Mouse (Mus musculus) yolk sac, embryonic 10.5 days (tissue): ENCODE measurements around the gene Cpm.
A peak's percentile ranks its signal among the peaks of the same experiment; 100 is the strongest.

Source experiments
- DNase-seq: peaks from one replicate; pipeline ENCODE4 v3.0.0-alpha.2; 2017; ENCODE audit warnings: low spot score

Gene Cpm

DNA sequence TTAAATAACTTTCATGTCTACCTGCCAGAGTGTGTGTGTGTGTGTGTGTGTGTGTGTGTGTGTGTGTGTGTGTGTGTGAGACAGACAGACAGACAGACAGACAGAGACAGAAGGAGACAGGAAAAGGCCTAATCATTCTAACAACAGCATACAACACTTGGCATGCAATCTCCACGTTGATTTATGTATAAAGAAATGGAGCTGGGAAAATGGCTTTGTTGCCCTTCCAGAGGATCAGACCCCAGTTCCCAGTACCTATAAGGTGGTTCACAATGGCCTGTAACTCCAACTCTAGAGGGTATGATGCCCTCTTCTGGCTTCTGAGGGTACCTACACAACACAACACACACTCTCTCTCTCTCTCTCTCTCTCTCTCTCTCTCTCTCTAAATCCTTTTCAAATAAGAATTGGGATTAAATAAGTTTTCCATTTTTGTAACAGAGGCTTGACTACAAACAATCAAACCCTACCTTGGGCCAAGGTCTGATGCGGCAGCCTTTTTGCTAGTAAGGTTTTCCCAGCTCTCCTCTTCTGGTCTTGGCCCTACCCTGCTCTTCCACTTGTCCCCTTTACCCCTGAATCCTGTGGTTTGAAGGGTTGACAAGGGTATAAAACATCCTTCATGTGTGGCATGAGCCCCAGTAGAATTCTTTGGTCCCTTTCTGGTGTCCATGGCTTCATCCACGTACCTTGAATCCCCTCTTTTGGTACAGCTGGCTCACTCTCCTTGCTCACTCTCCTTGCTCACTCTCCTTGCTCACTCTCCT, 6.7 kb downstream of the Cpm start:
- no peak for DNase-seq

DNA sequence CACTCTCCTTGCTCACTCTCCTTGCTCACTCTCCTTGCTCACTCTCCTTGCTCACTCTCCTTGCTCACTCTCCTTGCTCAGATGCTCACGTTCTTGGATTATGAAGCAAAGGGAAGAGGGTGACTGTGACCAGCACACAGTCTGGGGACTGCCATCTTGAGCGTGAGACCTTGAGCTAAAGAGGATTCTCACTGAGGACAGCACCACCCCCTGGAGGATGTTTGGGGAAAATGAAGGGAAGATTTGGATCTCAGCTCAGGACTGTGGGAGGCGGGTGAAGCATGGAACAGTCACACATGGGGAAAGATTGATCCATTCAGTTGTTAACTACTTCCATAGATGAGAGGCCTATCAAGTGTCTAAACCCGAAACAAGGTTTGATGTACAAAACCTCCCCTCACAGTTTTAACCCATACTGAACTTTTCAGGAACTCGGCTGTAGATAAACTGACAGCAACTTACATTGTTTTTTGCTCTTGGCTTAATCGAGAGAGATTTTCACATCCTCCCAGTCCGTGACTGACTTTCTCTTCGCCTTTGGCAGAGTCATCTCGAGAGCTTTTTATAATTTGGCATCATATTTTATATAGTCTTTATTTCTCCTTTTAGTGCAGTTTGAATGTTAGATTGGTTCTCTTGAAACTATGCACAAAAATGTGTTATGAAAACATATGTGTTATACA, 7.9 kb downstream of the Cpm start:
- no peak for DNase-seq

DNA sequence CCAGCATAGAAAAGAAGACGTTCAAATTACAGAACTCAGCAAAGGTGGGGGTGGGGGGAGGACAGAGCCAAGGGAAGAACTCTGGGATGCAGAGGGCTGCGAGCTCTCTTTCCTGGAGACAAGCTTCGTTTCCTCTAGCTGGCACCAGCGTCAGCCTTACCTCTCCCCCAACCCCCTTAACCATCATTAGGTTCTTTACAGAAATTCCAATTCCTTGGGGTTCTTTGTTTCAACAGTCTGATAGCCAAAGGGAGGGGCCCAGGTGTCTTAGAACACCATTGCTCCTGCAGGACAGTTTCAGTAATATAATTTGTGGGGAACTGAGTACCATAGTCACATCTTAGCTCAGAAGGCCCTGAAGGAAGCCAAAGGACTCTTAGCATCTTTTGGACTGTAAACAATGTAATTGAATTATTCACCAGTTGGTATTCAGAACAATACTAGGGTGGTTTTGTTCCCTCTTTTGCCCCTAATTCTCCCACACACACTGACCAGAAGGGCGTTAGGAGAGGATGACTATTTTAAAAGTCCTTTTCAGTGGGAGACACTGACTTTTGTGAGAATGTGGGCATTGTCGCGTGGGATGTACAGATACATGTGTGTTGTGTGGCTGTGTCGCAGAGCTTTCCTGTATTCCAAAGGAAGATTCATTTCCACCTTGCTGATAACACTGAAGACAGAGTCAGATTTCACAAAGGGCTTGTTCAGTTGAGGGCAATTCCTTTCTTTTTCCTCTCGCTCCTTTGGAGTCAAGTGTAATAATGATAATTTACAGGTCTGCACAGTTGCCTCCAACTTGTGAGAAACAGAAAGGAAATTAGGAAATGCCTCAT, 8.7 kb downstream of the Cpm start:
- no peak for DNase-seq

DNA sequence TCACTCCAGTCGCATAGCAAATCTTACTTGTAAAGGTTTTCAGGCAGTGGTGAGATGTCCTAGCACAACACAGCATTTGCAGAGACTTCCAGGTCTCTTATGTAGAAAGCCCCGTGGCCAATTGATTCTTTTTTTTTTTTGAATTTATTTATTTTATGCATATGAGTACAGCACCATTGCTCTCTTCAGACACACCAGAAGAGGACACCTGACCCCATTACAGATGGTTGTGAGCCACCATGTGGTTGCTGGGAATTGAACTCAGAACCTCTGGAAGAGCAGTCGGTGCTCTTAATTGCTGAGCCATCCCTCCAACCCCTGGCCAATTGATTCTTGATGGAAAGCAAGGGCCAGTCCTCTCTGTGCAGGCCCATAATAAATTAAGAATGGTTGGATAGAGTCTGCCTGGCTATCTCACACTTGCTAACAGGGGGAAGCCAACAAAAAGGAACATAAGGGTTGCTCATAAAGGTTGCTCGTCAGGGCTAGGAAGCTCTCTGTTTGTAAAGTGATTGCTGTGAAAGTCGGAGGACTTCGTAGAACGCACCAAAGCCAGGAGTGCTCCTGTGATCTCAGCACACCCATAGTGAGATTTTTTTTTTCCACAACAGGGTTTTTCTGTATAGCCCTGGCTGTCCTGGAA, 9.4 kb downstream of the Cpm start:
- no peak for DNase-seq

DNA sequence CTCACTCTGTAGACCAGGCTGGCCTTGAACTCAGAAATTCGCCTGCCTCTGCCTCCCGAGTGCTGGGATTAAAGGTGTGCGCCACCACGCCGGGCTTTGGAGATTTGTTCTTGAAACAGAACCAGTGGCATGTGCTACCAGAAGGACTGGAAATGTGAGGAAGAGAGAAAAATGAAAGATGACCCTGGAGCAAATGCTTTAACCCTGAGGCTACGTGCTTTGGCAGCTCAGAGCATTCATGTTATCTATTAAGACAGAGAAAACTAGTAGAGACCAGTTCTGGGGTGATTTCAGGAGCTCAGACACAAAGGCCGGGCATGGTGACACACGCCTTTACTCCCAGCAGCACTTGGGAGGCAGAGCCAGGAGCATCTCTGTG, 9.9 kb downstream of the Cpm start:
- DNase-seq, result no peak

DNA sequence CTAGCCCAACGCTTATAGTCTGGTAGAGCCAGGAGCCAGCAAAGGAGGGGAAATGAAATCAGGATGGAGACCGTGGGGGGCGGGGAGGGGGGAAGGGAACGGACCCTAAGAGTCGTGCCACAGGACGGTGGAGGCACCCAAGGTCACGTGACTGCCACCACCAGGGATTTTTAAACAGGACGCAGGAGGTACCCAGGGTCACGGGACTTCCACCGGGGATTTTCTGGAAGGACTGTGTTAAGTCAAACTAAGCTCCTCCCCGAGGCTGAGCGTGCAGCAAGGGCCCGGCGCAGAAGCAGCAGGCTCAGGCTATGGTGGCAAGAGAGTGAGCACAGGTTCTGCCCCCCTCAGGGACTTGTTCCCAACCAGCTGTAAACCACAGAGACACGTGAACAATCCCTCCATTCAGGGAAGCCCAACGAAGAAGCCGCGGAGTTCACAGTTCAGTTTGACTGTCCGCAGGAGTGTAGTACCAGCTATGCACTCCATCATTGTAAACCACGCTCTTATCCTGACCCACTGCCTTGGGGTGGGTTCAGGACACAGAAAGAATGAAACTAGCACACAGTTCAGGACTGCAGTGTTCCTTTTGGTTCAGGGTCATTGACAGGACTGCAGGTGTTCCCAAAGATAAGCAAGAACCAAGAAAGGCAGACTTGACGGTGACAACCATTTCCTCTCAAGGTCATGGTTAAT, 10.7 kb downstream of the Cpm start:
- DNase-seq, result peak; percentile 36

DNA sequence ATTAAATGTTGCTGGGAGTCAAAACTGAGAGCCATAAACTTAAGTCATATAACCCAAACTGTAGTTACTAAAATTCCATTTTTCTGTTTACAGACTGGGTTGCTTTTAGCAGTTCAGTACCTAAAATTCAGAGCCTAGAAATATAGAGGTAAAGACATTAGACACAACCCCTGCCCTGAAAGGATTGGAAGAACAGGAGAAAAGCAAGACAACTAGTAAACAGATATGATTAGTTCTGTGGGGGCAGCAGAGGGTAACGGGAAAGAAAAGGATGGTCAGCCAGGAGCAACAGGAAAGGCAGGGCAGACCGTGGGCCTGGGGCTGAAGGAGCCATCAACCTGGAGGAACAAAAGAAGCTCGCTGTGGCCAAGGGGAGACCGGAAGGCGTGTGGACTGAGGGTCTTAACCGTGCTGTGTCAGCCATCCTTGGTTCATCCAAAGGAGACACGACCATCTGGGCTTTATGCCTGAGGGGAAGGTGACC, 11.3 kb downstream of the Cpm start:
- no peak for DNase-seq

DNA sequence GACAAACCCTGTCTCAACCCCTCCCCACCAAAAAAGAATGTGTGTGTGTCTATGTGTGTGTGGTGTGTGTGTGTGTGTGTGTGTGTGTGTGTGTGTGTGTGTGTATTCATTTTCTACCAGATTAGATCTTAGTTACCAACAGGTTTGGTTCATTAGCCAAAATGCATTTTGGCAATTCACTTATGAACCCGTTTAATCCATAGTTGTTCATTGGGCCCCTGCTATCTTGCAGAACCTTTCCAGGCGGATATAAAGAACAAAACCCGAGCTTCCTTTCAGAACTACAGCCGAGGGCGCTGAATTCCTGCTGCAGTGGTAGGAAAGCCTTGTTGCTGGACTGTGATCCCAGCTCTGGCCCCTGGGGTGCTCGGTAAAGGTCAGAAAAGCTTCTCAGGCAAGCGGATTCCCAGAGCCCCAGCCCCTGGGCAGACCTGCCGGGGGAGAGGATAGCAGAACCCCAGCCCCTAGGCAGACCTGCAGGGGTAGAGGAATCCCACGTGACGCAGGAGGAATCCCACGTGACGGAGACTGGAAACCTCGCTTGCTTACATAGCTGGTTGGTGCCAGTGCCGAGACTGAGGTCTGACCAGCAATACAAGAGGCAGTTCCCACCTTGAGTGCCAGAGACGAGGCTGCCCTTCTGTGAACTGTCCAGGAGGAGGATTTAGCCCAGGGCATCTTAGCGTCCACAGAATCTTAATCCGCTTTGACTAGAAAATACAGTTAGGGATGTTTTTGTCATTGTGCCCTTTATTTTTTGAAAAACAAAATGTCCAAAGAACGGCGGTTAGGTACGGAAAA, 12.3 kb downstream of the Cpm start:
- DNase-seq, result peak; percentile 28

DNA sequence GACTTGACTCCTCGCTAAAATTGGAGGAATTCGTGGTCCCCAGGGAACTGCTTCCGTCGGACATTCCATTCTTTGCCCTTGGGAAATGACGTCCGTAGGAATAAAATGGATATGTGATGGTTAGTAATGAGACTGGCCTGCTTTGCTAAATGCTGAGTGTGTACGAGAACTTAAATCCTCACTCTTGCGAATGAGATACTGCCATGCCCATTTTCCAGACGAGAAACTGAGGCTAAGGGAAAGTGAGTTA, 12.8 kb downstream of the Cpm start:
- no peak for DNase-seq

DNA sequence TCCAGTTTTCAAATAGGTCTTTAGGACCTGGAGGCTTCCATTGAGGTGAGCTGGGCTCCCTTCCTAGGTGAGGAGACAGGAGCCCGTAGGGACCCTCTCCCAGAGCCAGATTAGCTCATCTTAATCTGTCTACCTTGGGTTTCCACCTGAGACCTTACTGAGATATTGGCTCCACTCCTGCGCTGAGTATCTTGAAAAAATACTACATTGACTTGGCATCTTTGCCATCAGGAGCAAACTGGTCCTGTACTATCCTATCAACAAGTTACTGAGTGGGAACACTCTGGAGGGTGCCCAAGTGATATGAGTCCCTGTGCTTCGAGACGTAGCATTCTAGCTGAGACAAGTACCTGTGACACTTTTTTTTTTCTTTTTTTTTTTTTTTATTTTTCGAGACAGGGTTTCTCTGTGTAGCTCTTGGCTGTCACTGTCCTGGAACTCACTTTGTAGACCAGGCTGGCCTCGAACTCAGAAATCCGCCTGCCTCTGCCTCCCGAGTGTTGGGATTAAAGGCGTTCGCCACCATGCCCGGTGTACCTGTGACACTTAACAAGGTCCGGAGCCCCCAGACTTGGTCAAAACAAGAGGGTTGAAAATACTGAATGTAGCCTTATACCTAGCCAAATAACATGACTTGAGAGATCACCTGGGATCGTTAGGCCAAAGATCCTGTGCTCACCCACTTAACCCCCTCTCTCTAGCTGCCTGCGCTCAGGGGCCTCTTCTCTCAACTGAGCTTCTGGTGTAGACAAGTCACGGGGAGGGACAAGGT, 13.4 kb downstream of the Cpm start:
- DNase-seq, result no peak

DNA sequence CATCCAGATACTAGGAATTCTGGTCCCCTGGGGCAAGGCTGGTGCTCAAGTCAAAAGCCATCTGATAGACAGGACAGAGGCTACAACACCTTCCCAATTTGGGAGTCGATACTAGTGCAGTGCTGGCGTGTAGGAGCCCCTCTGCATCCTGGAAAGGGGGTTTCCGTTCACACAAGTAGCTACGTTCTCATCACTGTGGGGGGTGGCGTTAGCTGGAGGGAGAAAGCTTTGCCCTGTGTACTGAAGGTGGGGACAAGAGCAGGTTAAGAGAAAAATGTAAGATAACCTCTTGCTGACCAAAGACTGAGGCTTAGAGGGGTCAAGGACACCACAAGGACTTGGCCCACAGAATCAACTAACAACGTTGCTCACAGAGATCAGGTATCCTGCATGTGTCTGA, 14.0 kb downstream of the Cpm start:
- DNase-seq, result no peak

DNA sequence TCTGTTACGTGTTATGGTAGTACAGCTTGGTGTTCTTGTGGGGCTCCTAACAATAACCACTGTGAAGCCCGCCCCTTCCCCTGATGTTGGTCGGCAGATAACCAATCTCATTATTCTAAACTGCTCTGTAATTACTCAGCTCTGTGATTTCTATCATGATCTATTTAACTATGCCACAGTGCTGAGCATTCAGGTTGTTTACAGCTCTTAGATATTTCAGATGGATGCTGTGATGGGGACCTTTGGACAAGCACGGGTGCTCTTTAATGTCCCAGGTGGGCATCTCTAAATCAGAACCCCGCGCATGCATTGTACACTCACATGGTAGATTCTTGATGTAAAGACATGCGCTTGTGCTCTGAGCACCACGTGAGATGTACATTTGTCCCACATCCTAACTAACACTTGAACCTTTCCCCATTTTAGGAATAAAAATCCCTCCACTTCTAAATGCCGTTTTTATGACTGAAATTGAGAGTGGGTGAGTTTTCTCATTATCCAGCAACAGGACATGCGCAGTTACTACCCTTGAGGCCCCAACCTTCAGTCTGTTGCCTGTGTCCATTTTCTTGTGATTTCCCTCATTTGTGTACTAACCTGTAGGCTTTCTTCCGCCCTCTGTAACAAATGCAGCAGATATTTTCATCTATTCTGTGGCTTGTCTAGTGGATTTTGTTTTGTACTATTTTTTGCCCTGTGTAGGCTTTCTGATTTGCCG, 14.6 kb downstream of the Cpm start:
- no peak for DNase-seq

DNA sequence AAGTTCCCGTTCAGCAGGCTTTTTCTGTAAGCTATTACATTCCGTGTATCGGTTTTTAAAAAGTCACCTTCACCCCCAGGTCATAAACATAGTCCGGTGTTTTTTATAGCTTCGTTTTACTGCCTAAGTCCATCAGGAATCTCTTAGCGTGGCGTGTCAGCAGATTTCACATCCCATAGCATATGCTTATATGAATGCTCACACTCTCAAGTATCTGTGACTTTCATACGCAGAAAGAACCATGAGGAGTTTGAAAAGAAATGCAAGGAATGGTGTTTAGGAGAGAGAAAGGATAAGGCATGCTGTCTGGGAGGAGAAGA, 15.1 kb downstream of the Cpm start:
- DNase-seq, result no peak

DNA sequence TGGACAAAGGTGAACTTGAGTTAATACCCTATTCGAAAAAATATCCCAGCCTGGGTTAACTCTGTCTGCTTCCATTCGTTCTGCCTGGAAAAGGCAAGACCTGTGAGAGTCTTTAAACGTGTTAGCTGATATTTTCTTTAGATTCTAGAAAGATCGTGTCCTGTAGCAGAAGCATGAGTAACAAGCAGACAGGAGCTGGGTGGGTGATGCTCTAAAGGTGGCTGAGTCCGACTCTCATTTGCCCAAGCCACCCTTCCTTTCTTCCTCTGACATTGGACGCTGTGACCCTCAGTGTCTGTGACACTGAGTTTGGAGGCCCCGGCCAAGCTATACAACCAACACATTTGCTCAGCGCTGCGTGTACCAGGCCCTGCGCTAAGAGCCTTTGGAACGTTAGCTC, 15.5 kb downstream of the Cpm start:
- no peak for DNase-seq

DNA sequence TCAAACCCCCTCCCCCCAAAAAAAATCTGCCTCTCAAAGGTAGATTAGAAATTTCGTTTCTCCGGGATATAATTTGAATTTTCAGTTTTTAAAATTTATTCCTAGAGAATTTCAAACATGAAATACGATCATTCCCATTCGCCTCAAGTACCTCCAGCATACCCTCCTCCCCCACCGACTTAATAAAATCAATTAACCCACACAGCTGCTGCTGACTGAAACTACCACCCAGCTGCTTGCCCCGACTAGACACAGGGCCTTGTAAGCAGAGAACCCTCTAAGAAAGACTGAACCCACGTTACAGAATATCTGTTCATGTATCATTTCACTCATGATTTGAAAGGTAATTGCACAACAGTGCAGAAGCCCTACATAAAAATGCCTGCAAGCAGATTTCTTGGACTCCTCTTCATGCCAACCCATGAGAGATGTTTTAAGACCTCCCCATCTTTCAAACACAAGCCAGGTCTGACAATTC, 16.2 kb downstream of the Cpm start:
- no peak for DNase-seq

DNA sequence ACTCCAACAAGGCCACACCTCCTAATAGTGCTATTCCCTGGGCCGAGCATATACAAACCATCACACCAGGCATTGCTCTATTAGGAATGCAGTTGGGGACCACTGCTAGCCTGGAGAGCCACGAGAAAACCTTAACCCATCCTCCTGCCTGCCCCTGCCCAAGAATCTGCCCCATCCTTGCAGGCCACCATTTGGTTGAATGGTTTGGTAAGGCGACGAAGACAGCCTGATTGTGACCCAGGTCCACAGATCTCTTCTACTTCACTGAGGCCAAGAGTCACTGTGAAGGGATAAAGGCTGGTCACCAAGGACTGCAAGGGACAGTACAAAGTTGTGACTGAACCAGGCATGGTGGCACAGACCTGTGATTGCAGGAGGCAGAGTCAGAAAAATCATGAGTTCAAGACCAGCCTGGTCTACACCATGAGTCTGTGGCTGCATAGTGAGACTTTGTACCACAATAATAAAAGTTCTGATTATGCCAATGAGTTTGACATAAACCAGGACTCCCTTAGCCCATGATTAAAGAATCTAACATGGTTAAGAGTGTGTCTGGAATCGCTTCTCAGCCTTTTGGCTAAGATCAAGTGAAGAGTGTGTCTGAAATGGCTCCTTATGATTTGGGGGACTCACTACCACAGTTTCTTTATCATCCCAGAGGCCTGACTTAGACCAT, 17.3 kb downstream of the Cpm start:
- DNase-seq, result no peak

DNA sequence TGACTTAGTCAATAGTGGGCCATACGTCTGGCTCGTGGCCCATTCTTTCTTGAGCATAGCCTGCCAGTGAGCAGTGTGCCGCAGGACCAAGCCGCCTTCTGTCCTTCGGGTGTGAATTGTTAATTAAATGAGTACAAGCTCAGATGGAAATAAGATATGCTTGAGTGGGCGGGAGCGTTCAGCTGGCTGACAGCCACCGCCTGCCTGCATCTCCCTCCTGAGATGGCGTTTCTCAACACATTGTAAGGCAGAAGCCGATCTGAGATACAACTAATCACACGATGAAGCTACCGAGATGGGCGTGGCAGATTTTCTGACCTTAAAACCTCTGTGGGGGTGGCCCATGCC, 17.8 kb downstream of the Cpm start:
- DNase-seq, result no peak

DNA sequence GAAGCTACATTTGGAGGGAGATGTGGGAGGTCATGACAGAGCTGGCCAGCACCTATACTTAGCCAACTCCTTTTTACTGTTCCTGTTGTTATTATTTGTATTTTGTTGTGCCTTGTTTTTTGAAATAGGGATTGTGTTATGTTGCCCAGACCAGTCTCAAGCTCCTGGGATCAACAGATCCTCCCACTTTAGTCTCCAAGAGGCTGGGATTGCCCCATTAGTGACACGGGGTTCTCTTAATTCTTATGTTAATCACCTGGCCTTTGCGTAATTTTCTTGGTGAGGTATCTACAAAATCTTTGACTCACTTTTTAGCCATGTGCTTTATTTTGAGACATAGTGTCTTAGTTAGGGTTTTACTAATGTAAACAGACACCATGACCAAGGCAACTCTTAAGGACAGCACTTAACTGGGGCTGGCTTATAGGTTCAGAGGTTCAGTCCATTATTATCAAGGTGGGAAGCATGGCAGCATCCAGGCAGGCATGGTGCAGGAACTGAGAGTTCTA, 18.7 kb downstream of the Cpm start:
- DNase-seq, result no peak

DNA sequence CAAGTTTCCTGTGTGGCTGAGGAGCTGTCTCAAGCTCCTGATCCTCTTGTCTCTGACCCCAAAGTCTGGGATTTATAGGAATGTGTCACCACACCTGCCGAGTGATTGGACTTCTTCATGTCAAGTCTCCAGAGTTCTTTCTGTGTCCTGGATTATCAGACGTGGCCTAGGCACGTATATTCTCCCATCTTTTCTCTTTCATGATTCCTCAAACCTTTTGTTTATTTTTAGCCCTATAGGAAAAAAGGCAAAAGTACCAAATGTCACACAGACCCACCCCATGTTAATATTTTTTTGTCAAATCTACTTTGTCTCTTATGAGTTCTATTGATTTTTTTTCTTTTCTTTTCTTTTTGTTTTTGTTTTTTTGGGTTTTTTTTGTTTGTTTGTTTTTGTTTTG, 19.3 kb downstream of the Cpm start:
- DNase-seq, result no peak
